Mouse (Mus musculus): ENCODE measurements around the gene Rnase4.

The Rnase4 gene

GRCm38 (mm10) chr14:51088166-51088969, 2.5 kb upstream of the Rnase4 start:
- DNase-seq (ENCODE audit: low spot score in 2 of 2): peak; percentile 78 to 81

- DNase-seq (ENCODE audit: low spot score in 2 of 2): peak; percentile 95
These were observed 1.8 kb upstream of the Rnase4 start for GRCm38 (mm10) chr14:51088970-51089673.

- DNase-seq (ENCODE audit: low spot score in 2 of 2): no peak
These were observed 1.2 kb upstream of the Rnase4 start for GRCm38 (mm10) chr14:51089674-51090076.

GRCm38 (mm10) chr14:51090077-51090781, 648 bp upstream of the Rnase4 start:
- DNase-seq (ENCODE audit: low spot score in 2 of 2): peak; percentile 73 to 79

GRCm38 (mm10) chr14:51092073-51092620, 1.3 kb downstream of the Rnase4 start:
- no peak for DNase-seq (ENCODE audit: low spot score in 2 of 2)

GRCm38 (mm10) chr14:51093496-51093895, 2.6 kb downstream of the Rnase4 start:
- DNase-seq (ENCODE audit: low spot score in 2 of 2): peak in 1 of 2 experiments; percentile 22

GRCm38 (mm10) chr14:51094096-51094875, 3.4 kb downstream of the Rnase4 start:
- DNase-seq (ENCODE audit: low spot score in 2 of 2): peak in 1 of 2 experiments; percentile 47

- no peak for DNase-seq (ENCODE audit: low spot score in 2 of 2)
These were observed 4.0 kb downstream of the Rnase4 start for GRCm38 (mm10) chr14:51094921-51095320.

GRCm38 (mm10) chr14:51095736-51096524, 5.1 kb downstream of the Rnase4 start:
- DNase-seq (ENCODE audit: low spot score in 2 of 2): peak in 1 of 2 experiments; percentile 44

GRCm38 (mm10) chr14:51098300-51098699, 7.4 kb downstream of the Rnase4 start:
- peak; percentile 67 to 73 for DNase-seq (ENCODE audit: low spot score in 2 of 2)

GRCm38 (mm10) chr14:51098921-51099320, 8.0 kb downstream of the Rnase4 start:
- no peak for DNase-seq (ENCODE audit: low spot score in 2 of 2)

- no peak for DNase-seq (ENCODE audit: low spot score in 2 of 2)
These were observed 10.4 kb downstream of the Rnase4 start for GRCm38 (mm10) chr14:51101284-51101683.

- DNase-seq (ENCODE audit: low spot score in 2 of 2): peak; percentile 32 to 49
These were observed 12.3 kb downstream of the Rnase4 start for GRCm38 (mm10) chr14:51103217-51103616.

GRCm38 (mm10) chr14:51104366-51104765, 13.5 kb downstream of the Rnase4 start:
- DNase-seq (ENCODE audit: low spot score in 2 of 2): peak in 1 of 2 experiments; percentile 55

- DNase-seq (ENCODE audit: low spot score in 2 of 2): no peak
These were observed 15.6 kb downstream of the Rnase4 start for GRCm38 (mm10) chr14:51106449-51106967.

GRCm38 (mm10) chr14:51111966-51112365, 21.1 kb downstream of the Rnase4 start:
- no peak for DNase-seq (ENCODE audit: low spot score in 2 of 2)

GRCm38 (mm10) chr14:51113476-51113875, 22.6 kb downstream of the Rnase4 start:
- DNase-seq (ENCODE audit: low spot score in 2 of 2): no peak

- DNase-seq (ENCODE audit: low spot score in 2 of 2): no peak
These were observed 23.2 kb downstream of the Rnase4 start, which contains the start of gene Eddm3b for GRCm38 (mm10) chr14:51113916-51114560. Eddm3b (plus strand) TSS chr14:51114426.

GRCm38 (mm10) chr14:51125684-51126083, 34.8 kb downstream of the Rnase4 start:
- DNase-seq (ENCODE audit: low spot score in 2 of 2): no peak

Measured in urinary bladder, adult 18-20 months (tissue).